Mouse (Mus musculus): Measurements from ENCODE around the gene Olfr78. TPM values are rescaled to one million over a fixed set of nuclear protein-coding genes. Genes with fewer than 3 reads are reported as not detected.

Olfr78 gene
- polyA plus RNA-seq (2015; fragmentation: Nextera tagmentation; extraction: Ambion mirVana): 0.27 and 0.48 TPM in 2 replicates

DNA sequence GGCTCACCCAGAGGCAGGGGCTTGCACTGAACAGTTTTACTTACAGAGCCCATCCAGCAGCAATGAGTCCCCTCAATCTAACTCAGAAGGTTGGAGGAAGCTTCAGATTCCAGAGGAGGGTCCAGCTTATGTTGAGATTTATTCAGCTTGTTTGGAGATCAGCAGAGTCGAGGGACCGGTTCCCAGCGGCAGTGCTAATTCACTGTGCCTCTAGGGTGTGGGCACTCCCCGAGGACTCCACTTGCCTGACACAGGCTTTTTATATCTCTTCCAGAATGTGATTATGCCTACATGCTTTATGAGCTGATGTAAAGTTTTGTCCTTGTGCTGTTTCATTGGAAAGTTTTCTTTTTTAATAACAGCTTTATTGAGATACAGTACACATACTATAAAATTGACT lies at the start of gene Olfr78, which contains the start of gene Olfr560:
Olfr78 (minus strand) TSS at position 206 of the 400 bp plus-strand sequence.
Olfr560 (minus strand) TSS at position 101 of the 400 bp plus-strand sequence.
- H3K4me2 ChIP-seq: no peak within 1 kb of the TSS
- no peak within 1 kb of the TSS for H3K9ac ChIP-seq
- H3K36me3 ChIP-seq: no peaks in the 10 kb centered on the region
- no peaks in the 10 kb centered on the region for H3K27me3 ChIP-seq
- no peaks in the 10 kb centered on the region for H3K4me1 ChIP-seq
- H3K4me3 ChIP-seq (replicated peaks): no peak within 1 kb of the TSS
- ATAC-seq (replicated peaks; ENCODE audit: low FRiP score): no peak
- 82% methylated on average over 4 of the region's 4 CpGs for WGBS
- no peak within 1 kb of the TSS for H3K27ac ChIP-seq
- no peaks in the 10 kb centered on the region for H3K9me3 ChIP-seq (replicated peaks)

DNA sequence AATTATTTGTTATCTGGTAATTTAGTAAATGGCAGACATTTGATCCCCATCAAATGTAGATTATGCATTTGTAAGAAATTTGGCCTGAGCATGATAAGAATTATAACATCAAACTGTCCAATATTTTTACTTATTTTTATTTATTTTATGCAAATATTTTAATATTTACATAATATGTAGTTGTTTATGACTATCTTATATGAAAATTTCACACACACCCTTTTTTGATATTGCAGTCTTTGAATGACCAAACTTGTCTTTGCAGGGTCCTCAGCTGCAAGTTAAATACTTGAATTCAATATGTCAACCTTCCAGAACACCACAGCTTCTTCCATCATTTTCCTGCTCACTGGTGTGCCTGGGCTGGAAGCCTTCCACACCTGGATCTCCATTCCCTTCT lies 43.9 kb upstream of the Olfr78 start, which contains the start of gene Olfr564:
Olfr564 (plus strand) TSS at position 301 of the 400 bp plus-strand sequence.
- H3K27me3 ChIP-seq: no peaks in the 10 kb centered on the region
- no peaks in the 10 kb centered on the region for H3K9me3 ChIP-seq (replicated peaks)
- no peak within 1 kb of the TSS for H3K4me3 ChIP-seq (replicated peaks)
- H3K4me1 ChIP-seq: no peaks in the 10 kb centered on the region
- H3K9ac ChIP-seq: no peak within 1 kb of the TSS
- no peak within 1 kb of the TSS for H3K27ac ChIP-seq
- ATAC-seq (replicated peaks; ENCODE audit: low FRiP score): no peak
- no peak within 1 kb of the TSS for H3K4me2 ChIP-seq
- H3K36me3 ChIP-seq: no peaks in the 10 kb centered on the region

DNA sequence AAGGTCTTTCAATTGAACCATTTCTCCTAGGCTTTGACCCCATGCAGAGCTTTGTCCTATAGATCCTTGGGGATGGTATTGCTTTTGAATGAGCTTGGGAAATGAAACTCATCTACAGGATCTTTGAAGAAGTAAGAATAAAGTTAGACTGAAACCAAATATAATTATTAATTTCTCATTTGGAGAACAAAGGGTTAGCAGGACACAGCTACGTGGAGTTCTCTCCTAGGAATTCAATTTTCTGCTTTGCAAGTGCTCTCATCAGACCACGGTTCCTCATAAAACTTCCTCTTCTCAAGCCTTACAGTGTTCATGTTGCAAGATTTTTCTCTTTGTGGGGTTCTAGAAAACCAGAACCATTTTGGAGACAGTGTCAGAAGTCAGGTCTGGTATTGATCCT lies 11.7 kb upstream of the Olfr78 start, which contains the start of gene Olfr561:
Olfr561 (plus strand) TSS at position 301 of the 400 bp plus-strand sequence.
- Histone ChIP-seq H3K4me3 (replicated peaks) (no peak within 1 kb of the TSS), H3K4me2 (no peak within 1 kb of the TSS), H3K27me3 (no peaks in the 10 kb centered on the region), H3K9ac (no peak within 1 kb of the TSS), H3K36me3 (no peaks in the 10 kb centered on the region), H3K27ac (no peak within 1 kb of the TSS), H3K9me3 (replicated peaks) (no peaks in the 10 kb centered on the region), H3K4me1 (no peaks in the 10 kb centered on the region)
- no peak for ATAC-seq (replicated peaks; ENCODE audit: low FRiP score)
- 68% methylated on average over 2 of the region's 2 CpGs for WGBS

DNA sequence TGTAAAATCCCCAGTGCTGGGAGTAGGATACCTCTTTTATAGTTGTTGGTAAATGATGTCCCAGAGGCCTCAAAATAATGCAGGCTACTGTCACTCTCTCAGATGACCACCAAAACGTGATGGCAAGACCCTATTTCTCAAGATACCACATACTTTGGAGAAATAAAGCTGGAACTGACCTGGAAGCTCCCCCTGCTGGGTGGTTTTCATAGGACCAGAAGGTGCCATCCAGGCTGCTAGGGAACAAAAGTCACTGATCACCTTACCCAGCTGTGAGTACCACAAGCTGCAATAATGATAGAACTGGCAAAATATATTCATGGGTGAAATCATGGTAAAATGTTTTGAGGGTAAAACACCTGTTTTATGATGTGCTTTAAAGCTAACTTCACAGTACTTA lies 7.2 kb downstream of the Olfr78 start:
- H3K4me3 ChIP-seq (replicated peaks): no peak overlapping the region
- H3K27me3 ChIP-seq: no peaks in the 10 kb centered on the region
- WGBS: 27% methylated on average over 1 of the region's 1 CpGs
- no peaks in the 10 kb centered on the region for H3K4me1 ChIP-seq
- no peak for ATAC-seq (replicated peaks; ENCODE audit: low FRiP score)
- H3K4me2 ChIP-seq: no peak overlapping the region
- no peaks in the 10 kb centered on the region for H3K9me3 ChIP-seq (replicated peaks)
- no peaks in the 10 kb centered on the region for H3K36me3 ChIP-seq
- H3K9ac ChIP-seq: no peak overlapping the region
- no peak overlapping the region for H3K27ac ChIP-seq

DNA sequence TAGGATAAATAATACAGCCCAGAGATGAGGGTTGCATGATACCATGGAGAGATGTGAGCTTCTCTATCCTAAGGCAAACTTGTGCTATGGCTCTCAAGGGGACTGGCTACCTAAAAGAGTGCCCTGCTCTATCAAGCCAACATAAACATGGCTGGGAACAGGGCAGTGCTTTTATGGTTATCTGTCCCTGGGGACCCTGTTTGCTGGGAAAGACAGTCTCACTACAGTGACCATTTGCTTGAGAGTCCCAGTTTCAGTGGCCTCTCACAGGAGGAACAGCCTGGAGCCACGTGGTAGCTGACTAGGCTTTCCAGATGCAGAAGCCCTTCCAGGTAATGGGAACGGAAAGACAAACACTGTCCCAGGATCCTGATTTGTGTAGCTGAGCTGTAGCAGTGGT lies 21.6 kb downstream of the Olfr78 start:
- no peak overlapping the region for H3K4me2 ChIP-seq
- no peak overlapping the region for H3K4me3 ChIP-seq (replicated peaks)
- no peaks in the 10 kb centered on the region for H3K36me3 ChIP-seq
- H3K9ac ChIP-seq: no peak overlapping the region
- no peak overlapping the region for H3K27ac ChIP-seq
- H3K27me3 ChIP-seq: no peaks in the 10 kb centered on the region
- no peaks in the 10 kb centered on the region for H3K4me1 ChIP-seq
- 34% methylated on average over 2 of the region's 2 CpGs for WGBS
- H3K9me3 ChIP-seq (replicated peaks): no peaks in the 10 kb centered on the region
- no peak for ATAC-seq (replicated peaks; ENCODE audit: low FRiP score)

DNA sequence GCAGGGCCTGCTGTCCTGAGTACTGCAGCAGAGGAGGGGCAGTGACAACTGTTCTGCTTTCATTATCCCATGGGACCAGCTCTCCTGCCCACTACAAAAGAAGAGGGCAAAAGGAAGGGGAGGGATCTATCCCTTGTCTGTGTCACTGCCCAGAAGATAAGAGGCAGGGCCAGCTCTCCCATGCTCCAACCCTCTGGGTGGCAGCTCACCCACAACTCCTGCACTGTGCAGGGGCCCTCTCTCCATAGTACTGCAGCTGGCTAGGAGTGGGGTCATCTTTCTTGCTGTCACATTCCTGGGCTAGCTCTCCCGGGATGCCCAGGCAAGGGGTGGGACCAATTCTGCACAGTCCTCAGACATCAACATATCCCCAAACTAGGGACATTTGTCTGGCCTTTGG lies 25.5 kb downstream of the Olfr78 start:
- H3K9ac ChIP-seq: no peak overlapping the region
- H3K36me3 ChIP-seq: no peaks in the 10 kb centered on the region
- no peak overlapping the region for H3K4me2 ChIP-seq
- WGBS: 29% methylated on average over 1 of the region's 1 CpGs
- no peaks in the 10 kb centered on the region for H3K9me3 ChIP-seq (replicated peaks)
- 0 out of 2 replicates have a peak, but pooled peaks have one; percentile 9 for ATAC-seq (replicated peaks; ENCODE audit: low FRiP score)
- no peak overlapping the region for H3K4me3 ChIP-seq (replicated peaks)
- H3K27ac ChIP-seq: no peak overlapping the region
- no peaks in the 10 kb centered on the region for H3K4me1 ChIP-seq
- no peaks in the 10 kb centered on the region for H3K27me3 ChIP-seq

DNA sequence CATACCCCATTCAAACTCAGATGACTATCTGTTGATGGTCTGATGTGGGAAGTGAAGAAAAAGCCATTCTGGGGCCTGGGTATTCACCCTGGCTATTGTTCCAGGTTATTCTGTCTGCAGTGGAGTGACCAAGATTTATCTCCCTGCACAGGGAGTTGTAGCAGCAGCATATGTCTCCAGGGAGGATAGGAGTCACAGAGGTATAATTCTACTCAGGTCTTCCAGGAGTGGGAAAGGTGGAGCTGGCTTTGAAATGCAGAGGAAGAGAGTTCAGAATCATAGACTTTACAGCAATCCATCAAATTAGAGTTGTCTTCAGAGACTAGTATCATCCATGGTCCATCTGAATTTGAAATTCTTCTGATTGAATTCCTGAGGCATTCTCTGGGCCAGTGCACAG lies 31.9 kb downstream of the Olfr78 start, which contains the start of gene Olfr559:
Olfr559 (minus strand) TSS at position 101 of the 400 bp plus-strand sequence.
- H3K4me1 ChIP-seq: no peaks in the 10 kb centered on the region
- H3K4me3 ChIP-seq (replicated peaks): no peak within 1 kb of the TSS
- H3K4me2 ChIP-seq: no peak within 1 kb of the TSS
- H3K27ac ChIP-seq: no peak within 1 kb of the TSS
- no peaks in the 10 kb centered on the region for H3K9me3 ChIP-seq (replicated peaks)
- no peaks in the 10 kb centered on the region for H3K36me3 ChIP-seq
- no peak for ATAC-seq (replicated peaks; ENCODE audit: low FRiP score)
- no peak within 1 kb of the TSS for H3K9ac ChIP-seq
- H3K27me3 ChIP-seq: no peaks in the 10 kb centered on the region

DNA sequence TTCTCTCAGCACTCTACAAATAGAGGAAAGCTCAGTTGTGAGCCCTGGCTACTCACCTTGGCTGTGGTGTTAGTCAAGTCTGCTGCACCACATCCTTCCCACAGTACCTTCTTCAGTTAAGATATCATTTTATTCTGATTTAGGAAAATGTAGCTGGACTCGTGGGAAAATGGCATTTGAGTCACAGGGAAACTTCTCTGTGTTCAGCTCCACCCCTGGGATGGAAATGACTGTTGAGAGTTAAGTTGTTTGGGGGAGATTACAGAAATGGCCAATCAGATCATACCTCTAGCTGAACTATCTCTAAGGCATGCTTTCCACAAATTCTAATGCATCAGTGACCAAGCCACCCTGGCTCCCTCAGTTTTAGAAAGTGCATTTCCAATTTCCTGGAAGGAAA lies 40.3 kb downstream of the Olfr78 start, which contains the start of gene Olfr33:
Olfr33 (minus strand) TSS at position 101 of the 400 bp plus-strand sequence.
- H3K4me2 ChIP-seq: no peak within 1 kb of the TSS
- no peaks in the 10 kb centered on the region for H3K4me1 ChIP-seq
- H3K36me3 ChIP-seq: no peaks in the 10 kb centered on the region
- ATAC-seq (replicated peaks; ENCODE audit: low FRiP score): no peak
- H3K9me3 ChIP-seq (replicated peaks): no peaks in the 10 kb centered on the region
- H3K27ac ChIP-seq: no peak within 1 kb of the TSS
- H3K27me3 ChIP-seq: no peaks in the 10 kb centered on the region
- no peak within 1 kb of the TSS for H3K4me3 ChIP-seq (replicated peaks)
- WGBS: 48% methylated on average over 1 of the region's 1 CpGs
- H3K9ac ChIP-seq: no peak within 1 kb of the TSS

DNA sequence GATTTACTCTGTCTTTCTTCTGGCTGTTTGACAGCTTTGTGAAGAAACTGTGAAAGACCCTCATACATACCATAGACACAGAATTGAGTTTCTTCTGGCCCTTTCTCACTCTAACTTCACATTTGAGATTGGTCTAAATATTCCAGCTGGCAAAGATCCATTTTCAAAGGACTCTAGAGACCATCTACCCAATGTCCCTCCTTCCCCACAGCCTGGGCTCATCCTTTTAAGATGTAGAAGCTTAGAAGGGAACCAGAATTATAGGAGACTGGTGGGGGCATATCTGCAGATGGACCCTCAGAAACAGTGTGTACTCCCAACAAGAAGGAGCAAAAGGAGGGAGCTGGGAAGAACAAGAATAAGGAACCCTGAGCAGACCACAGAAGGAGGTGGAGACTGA lies 57.4 kb downstream of the Olfr78 start, which contains the start of gene Olfr558:
Olfr558 (plus strand) TSS at position 301 of the 400 bp plus-strand sequence.
- Histone ChIP-seq H3K9me3 (replicated peaks) (no peaks in the 10 kb centered on the region), H3K4me1 (no peaks in the 10 kb centered on the region), H3K4me3 (replicated peaks) (no peak within 1 kb of the TSS), H3K9ac (no peak within 1 kb of the TSS), H3K27me3 (no peaks in the 10 kb centered on the region), H3K4me2 (no peak within 1 kb of the TSS), H3K27ac (no peak within 1 kb of the TSS), H3K36me3 (no peaks in the 10 kb centered on the region)
- ATAC-seq (replicated peaks; ENCODE audit: low FRiP score): no peak

DNA sequence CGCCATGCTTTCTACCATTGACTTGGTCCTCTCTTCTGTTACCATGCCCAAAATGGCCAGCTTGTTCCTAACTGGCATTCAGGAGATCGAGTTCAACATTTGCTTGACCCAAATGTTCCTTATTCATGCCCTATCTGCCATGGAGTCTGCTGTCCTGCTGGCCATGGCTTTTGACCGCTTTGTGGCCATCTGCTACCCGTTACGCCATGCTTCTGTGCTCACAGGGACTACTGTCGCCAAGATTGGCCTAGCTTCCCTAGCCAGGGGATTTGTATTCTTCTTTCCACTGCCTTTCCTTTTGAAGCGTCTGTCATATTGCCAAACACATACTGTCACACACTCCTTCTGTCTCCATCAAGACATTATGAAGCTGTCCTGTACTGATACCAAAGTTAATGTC lies 60.8 kb downstream of the Olfr78 start:
- H3K27me3 ChIP-seq: no peaks in the 10 kb centered on the region; the same call in 1 of the 2 replicates
- no peaks in the 10 kb centered on the region for H3K36me3 ChIP-seq
- WGBS: 90% methylated on average over 7 of the region's 7 CpGs
- H3K4me1 ChIP-seq: no peaks in the 10 kb centered on the region
- ATAC-seq (replicated peaks; ENCODE audit: low FRiP score): no peak
- no peak overlapping the region for H3K4me2 ChIP-seq
- no peak overlapping the region for H3K27ac ChIP-seq
- H3K4me3 ChIP-seq (replicated peaks): no peak overlapping the region
- H3K9me3 ChIP-seq (replicated peaks): no peaks in the 10 kb centered on the region
- H3K9ac ChIP-seq: no peak overlapping the region

DNA sequence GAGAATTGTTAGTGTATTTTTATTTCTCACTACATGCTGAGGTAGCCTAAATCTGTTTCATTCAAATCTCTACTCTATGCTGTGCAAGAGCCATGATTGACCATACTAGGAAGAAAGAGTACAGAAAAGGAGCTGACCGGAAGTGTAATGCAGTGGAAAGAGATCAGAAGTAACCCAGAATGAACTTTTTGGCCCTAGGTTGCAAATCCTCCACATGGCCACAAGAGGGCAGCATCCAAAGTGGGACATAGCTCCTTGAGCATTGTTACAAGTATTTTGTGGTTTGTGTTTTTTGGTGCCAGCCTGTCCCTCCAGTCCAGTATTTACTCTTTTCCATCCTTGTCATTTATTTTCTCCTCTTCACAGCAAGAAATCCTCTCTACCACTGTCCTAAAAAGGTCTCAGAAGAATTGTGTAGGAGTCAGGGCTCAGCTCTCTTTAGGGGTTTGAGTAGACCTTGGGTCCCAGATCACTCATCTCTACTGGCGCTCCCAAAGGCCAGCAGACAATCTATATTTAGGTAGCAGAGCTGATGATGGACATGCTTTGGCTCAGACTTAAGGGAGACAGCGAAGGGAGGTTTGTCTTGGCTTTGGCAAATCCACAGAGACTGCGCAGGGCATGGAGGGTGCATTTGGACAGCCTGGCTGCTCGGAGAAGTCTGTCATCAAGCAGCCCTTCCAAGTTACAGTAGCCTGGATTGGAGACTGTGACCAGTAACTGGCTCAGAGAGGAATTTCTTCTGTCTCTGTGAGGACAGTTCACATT lies 63.7 kb downstream of the Olfr78 start, which contains the start of gene Olfr557:
Olfr557 (plus strand) TSS at position 553 of the 768 bp plus-strand sequence.
- Histone ChIP-seq H3K27me3 (no peaks in the 10 kb centered on the region; the same call in 1 of the 2 replicates), H3K4me3 (replicated peaks) (no peak within 1 kb of the TSS), H3K36me3 (no peaks in the 10 kb centered on the region), H3K4me1 (no peaks in the 10 kb centered on the region), H3K9me3 (replicated peaks) (no peaks in the 10 kb centered on the region), H3K9ac (no peak within 1 kb of the TSS), H3K4me2 (no peak within 1 kb of the TSS), H3K27ac (no peak within 1 kb of the TSS)
- no peak for ATAC-seq (replicated peaks; ENCODE audit: low FRiP score)
- WGBS: 75% methylated on average over 5 of the region's 5 CpGs
